Mouse (Mus musculus): ENCODE results near the gene Slc25a38.

Slc25a38 gene

GRCm38 (mm10) chr9:120110211-120111018 lies at the start of gene Slc25a38:
Gene Slc25a38, plus strand, starts transcription at chr9:120110374.
- DNase-seq (ENCODE audit: low read depth in 2 of 2, low spot score in 2 of 2), result peak; percentile 86 to 91

GRCm38 (mm10) chr9:120064317-120064716 lies 45.9 kb upstream of the Slc25a38 start:
- no peak for DNase-seq (ENCODE audit: low read depth in 2 of 2, low spot score in 2 of 2)

GRCm38 (mm10) chr9:120067609-120068008 lies 42.6 kb upstream of the Slc25a38 start:
- no peak for DNase-seq (ENCODE audit: low read depth in 2 of 2, low spot score in 2 of 2)

GRCm38 (mm10) chr9:120068047-120068446 lies 42.1 kb upstream of the Slc25a38 start:
- DNase-seq (ENCODE audit: low read depth in 2 of 2, low spot score in 2 of 2), result no peak

GRCm38 (mm10) chr9:120069779-120070178 lies 40.4 kb upstream of the Slc25a38 start, which contains the start of gene Cx3cr1:
Gene Cx3cr1, minus strand, starts transcription at chr9:120069879.
- DNase-seq (ENCODE audit: low read depth in 2 of 2, low spot score in 2 of 2), result no peak

- DNase-seq (ENCODE audit: low read depth in 2 of 2, low spot score in 2 of 2), result no peak
Observed at GRCm38 (mm10) chr9:120071251-120071650, 38.9 kb upstream of the Slc25a38 start.

GRCm38 (mm10) chr9:120073169-120073568 lies 37.0 kb upstream of the Slc25a38 start:
- peak; percentile 57 to 67 for DNase-seq (ENCODE audit: low read depth in 2 of 2, low spot score in 2 of 2)

GRCm38 (mm10) chr9:120074516-120074915 lies 35.7 kb upstream of the Slc25a38 start:
- no peak for DNase-seq (ENCODE audit: low read depth in 2 of 2, low spot score in 2 of 2)

- DNase-seq (ENCODE audit: low read depth in 2 of 2, low spot score in 2 of 2), result no peak
Observed at GRCm38 (mm10) chr9:120078241-120078640, 31.9 kb upstream of the Slc25a38 start.

- DNase-seq (ENCODE audit: low read depth in 2 of 2, low spot score in 2 of 2), result no peak
Observed at GRCm38 (mm10) chr9:120079901-120080300, 30.3 kb upstream of the Slc25a38 start.

GRCm38 (mm10) chr9:120080546-120081108 lies 29.5 kb upstream of the Slc25a38 start:
- no peak for DNase-seq (ENCODE audit: low read depth in 2 of 2, low spot score in 2 of 2)

GRCm38 (mm10) chr9:120081247-120081646 lies 28.9 kb upstream of the Slc25a38 start:
- DNase-seq (ENCODE audit: low read depth in 2 of 2, low spot score in 2 of 2), result no peak

- DNase-seq (ENCODE audit: low read depth in 2 of 2, low spot score in 2 of 2), result no peak
Observed at GRCm38 (mm10) chr9:120081967-120082366, 28.2 kb upstream of the Slc25a38 start.

- peak; percentile 32 to 49 for DNase-seq (ENCODE audit: low read depth in 2 of 2, low spot score in 2 of 2)
Observed at GRCm38 (mm10) chr9:120082691-120083090, 27.5 kb upstream of the Slc25a38 start.

GRCm38 (mm10) chr9:120083158-120083894 lies 26.8 kb upstream of the Slc25a38 start:
- no peak for DNase-seq (ENCODE audit: low read depth in 2 of 2, low spot score in 2 of 2)

GRCm38 (mm10) chr9:120084406-120084805 lies 25.8 kb upstream of the Slc25a38 start:
- DNase-seq (ENCODE audit: low read depth in 2 of 2, low spot score in 2 of 2), result no peak

GRCm38 (mm10) chr9:120089125-120089524 lies 21.0 kb upstream of the Slc25a38 start:
- no peak for DNase-seq (ENCODE audit: low read depth in 2 of 2, low spot score in 2 of 2)

- no peak for DNase-seq (ENCODE audit: low read depth in 2 of 2, low spot score in 2 of 2)
Observed at GRCm38 (mm10) chr9:120091086-120091485, 19.1 kb upstream of the Slc25a38 start.

GRCm38 (mm10) chr9:120091696-120092238 lies 18.4 kb upstream of the Slc25a38 start, which contains the start of gene Ccr8:
Gene Ccr8, plus strand, starts transcription at chr9:120092114.
- no peak for DNase-seq (ENCODE audit: low read depth in 2 of 2, low spot score in 2 of 2)

- DNase-seq (ENCODE audit: low read depth in 2 of 2, low spot score in 2 of 2), result no peak
Observed at GRCm38 (mm10) chr9:120093701-120094100, 16.5 kb upstream of the Slc25a38 start.

GRCm38 (mm10) chr9:120095886-120096285 lies 14.3 kb upstream of the Slc25a38 start:
- no peak for DNase-seq (ENCODE audit: low read depth in 2 of 2, low spot score in 2 of 2)
